Mouse (Mus musculus) brain, embryonic 14.5 days (tissue): ENCODE data around the gene Ncbp2. TPM values are rescaled to one million over a fixed set of nuclear protein-coding genes. Genes with fewer than 3 reads are reported as not detected.

Experiments used
- DNase-seq: peaks from one replicate; pipeline ENCODE4 v3.0.0-alpha.2; 2011; ENCODE audit warnings: low read depth
- CTCF ChIP-seq: fragments of 200-500 bp; IDR thresholded peaks from 2 replicates; pipeline ENCODE4 v1.5.1; 2012; ENCODE audit warnings: inconsistent platforms, mild to moderate bottlenecking, moderate library complexity, borderline replicate concordance; ENCODE audit not compliant: insufficient read depth, insufficient read length; ENCODE audit errors: extremely low read depth
- POLR2A ChIP-seq: fragments of 200-500 bp; IDR thresholded peaks from 2 replicates; pipeline ENCODE4 v1.6.1; 2012; ENCODE audit warnings: mild to moderate bottlenecking, inconsistent platforms, borderline replicate concordance; ENCODE audit not compliant: poor library complexity, insufficient read depth, insufficient read length, severe bottlenecking; ENCODE audit errors: extremely low read depth
- polyA plus RNA-seq: library from polyadenylated mRNA; depleted of rRNA; stranded (reverse); fragments of >200 nt; gene quantifications from 2 replicates; pipeline ENCODE4 v1.2.3, GENCODE M21; 2012; rRNA removed

Ncbp2 gene
- polyA plus RNA-seq, 1 experiment: 93.8 TPM

DNA sequence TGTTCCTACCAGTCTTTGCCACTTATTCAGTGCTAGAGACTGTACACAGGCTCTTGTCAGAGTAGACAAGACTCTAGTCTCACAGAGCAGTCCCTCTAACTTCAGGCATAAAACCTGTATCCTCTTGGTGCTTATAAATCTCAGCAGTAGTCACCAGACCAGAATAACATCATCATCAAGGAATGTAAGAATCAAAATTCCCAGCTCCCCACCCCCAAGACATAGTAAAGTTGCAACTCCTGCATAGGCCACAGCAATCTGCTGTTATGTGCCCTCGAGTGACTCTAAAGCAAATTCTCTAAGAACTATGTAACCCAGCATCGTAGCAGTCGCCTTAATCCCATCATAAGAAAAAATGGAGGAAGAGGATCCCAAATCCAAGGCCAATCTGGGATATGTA lies 31.2 kb downstream of the Ncbp2 start:
- no peak for TF ChIP-seq POLR2A
- no peak for TF ChIP-seq CTCF
- no peak for DNase-seq

DNA sequence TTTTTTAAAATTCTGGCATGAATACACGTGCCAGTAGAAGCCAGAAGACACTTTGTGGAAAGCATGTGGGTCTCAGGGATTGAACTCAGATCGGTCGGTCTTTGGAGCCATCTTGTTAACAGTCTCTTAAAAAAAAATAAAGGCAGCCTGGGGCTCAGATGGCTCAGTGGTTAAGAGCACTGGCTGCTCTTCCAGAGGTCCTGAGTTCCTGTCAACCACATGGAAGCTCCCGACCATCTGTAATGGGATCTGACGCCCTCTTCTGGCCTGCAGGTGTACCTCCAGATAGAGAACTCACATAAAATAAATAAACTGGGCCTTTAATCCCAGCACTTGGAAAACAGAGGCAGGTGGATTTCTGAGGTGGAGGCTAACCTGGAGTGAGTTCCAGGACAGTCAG lies 32.6 kb downstream of the Ncbp2 start:
- TF ChIP-seq CTCF (peak; percentile 6; the same call in 1 of the 2 replicates), POLR2A (no peak)
- DNase-seq: no peak

DNA sequence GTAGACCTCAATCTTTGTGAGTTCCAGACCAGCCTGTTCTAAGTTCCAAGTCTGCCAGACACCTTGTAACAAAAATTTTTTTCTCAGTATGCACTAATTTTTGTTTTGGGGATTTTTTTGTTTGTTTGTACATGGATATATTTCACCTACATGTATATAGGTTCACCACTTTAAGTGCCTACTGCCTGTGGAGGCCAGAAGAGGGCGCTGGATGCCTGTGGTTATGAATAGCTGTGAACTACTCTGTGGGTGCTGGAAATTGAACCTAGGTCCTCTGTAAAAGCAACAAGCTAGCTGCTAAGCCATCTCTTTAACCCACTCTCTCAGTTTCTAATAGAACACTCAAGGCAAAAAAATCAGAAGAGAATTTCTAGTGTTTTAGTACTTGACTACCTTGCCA lies 43.7 kb downstream of the Ncbp2 start:
- no peak for DNase-seq

DNA sequence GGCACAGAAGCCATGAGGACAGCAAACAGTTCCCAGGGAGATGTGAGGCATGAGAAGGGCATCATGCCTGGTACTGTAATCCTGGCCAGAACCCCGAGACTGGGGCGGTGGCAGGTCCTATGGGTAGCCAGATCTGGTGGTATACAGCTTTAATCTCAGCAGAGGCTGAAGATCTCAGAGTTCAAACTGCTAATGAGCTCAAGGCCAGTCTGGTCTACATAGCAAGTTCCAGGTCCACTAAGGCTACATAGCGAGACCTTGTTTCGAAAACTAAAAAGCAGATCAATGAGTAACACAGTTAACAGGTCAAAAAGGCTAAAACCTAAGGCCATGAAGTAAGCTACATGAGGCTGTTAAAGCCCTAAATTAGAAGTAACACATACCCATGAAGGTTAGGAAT lies 44.9 kb downstream of the Ncbp2 start:
- TF ChIP-seq POLR2A: no peak
- TF ChIP-seq CTCF: no peak
- DNase-seq: no peak

More for the DNA sequence above, 43.7 kb downstream of the Ncbp2 start:
- TF ChIP-seq CTCF (no peak), POLR2A (no peak)

DNA sequence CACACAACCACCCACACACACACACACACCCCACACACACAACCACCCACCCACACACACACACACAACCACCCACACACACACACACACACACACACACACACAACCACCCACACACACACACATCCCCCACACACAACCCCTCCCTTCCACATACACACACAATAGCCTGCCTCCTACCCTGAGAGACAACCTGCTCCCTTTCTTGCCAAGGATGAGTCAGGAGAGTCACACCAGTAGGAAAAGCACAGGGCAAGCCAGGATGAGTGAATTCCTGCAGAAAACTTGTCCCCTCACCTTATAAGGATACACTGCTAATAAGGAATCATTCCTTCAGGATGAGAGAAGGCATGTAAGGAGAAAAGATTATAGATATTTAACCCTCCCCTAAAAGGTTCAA lies 45.6 kb downstream of the Ncbp2 start:
- TF ChIP-seq POLR2A (no peak), CTCF (no peak)
- no peak for DNase-seq

DNA sequence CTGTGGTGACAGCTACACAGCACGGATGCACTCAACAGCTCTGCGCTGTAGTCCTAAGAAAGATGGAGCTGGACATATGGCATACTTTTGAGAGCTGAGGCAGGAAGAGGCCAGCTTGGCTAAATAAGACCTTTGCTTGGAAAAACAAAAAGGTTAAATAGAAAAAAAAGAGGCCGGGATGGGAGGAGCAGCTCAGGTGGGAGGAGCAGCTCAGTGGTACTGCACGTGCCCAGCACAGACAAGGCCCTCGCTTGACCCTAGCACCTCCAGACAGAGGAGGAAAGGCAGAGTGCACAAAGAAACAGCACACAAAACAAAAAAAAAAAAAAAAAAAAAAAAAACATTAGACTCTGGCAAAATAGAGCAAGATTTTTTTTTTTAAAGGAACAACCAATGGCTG lies 48.1 kb downstream of the Ncbp2 start:
- DNase-seq: no peak
- TF ChIP-seq POLR2A (no peak), CTCF (no peak)

DNA sequence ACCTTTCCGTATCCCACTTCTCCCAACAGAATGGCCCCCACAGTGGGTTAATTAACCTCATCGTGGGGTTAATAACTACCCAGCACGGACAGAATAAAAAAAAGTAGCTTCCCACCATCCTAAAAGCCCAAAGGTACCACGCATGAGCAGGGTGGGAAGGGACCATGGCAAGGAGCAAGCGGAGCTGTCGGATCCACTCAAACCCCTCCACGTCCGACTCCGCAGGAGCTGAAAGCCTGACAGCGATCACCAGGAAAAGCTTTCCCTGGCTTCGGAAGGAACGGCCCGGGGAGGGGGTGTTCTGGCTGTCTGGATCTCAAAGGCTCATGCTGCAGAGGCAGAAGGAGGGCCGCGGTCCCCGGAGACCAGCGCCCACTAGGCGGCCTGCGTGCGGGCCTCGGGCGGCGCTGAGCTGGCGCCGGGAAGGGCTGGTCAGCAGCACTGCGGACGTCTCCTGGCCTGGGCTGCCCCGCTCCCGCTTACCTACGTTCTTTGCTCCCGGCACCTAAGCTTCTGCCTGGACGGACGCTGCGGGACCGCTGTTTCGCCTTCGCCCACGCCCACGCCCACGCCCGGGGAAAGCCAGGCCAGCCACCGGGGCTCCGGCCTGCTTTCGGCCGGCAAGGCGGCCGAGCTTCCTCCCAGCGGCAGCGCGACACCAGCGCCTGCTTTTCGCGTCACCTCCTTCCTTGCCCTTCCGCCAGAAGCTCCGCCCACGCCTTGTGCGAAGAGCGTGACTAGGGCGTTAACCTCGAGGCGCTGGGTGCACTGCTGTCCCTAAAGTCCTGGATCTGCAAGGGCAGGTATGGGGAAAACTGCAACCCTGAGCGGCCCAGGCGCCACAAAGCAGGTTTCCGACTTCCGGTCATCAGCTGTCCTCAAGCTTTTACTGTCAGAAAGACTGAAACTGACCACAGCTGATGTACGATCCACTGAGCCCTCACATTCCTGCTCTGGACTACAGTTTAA lies 54.5 kb downstream of the Ncbp2 start, which contains the start of gene Senp5:
Senp5 (minus strand) TSS at position 779 of the 969 bp plus-strand sequence.
- TF ChIP-seq CTCF (no peak), POLR2A (peak; percentile 94)
- DNase-seq: peak; percentile 97

DNA sequence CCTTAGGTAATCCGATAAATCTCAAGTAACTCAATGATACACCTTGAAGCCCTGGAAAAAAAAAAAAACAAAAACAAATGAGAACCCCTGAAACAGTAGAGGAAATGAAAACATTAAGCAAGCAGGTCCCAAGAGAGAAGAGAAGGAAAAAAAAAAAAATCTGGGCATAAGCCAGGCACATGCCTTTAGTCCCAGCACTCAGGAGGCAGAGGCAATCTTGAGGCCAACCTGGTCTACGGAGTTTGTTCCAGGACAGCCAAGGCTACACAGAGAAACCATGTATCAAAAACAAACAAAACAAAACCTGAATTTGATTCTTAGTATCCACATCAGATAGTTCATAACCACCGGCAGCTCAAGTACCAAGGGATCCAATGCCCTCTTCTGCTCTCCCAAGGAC lies 56.4 kb downstream of the Ncbp2 start:
- DNase-seq: no peak

DNA sequence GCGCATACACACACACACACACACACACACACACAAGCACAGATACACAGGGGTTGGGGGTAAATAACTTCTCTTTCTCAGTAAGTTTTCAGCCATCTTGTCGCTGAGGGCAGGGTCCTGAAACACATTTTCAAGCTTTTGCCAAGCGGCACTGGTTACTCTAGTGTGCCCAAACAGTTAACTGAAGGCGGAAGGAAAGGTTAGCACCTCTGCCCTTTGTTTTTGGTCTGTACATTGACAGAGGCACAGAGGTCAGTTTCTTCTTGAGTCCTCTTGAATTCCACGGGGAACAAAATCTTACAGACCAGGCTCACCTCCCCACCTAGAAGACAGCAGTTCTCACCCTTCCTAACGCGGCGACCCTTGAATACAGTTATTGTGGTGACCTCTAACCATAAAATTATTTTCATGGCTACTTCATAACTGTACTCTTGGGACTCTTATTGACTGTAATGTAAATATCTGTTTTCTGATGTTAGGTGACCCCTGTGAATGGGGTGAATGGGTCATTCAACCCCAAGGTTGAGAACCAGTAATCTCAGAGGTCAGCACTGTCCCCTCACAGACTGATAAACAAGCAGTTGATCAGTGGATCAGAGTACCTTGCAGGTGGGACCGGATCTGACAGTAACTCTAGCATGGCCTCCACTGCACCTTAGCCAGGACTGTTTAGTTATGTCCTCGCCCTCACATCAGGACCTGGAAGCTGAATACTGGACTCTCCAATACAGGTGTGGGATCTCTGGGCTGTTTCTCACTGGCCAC lies 60.4 kb downstream of the Ncbp2 start:
- DNase-seq: no peak
- TF ChIP-seq CTCF (no peak), POLR2A (no peak)

More for the DNA sequence above, 56.4 kb downstream of the Ncbp2 start:
- TF ChIP-seq POLR2A: no peak
- TF ChIP-seq CTCF: no peak

DNA sequence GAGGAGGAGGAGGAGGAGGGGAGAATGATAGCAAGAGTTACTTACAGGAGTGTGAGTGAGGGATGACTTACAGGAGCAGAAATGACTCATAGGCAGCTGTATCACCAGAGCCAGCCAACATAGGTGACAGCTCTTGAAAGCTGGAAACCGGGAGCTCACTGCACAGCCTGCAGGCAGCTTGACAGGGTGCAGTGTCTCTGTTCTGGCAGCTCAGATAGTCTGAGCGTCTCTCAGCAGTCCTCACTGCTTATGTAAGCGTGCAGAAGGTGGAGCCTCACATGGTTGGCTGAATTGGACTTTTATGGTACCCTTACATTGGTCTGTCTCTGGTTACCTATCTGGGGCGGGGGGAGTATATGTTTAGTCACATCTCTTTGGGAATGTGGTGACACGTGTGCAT lies 61.6 kb downstream of the Ncbp2 start:
- peak; percentile 9 for DNase-seq
- no peak for TF ChIP-seq POLR2A
- no peak for TF ChIP-seq CTCF

DNA sequence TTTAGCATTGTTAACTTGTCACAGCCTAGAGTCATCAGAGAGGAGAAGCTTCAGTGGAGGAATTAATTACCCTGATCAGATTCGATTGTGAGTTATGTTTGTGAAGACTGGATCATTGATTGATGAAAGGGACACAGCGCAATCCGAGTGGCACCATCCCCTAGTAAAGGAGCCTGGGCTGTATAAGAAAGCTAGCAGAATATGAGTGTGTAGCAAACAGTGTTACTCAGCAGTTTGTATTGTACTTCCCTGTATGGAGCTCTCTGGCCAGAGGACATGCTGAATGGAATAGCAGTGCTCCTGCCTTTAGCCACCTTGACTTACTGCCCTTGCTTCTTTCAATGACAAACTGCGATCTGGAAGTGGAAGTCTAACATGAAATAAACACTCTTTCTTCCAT lies 62.0 kb downstream of the Ncbp2 start:
- TF ChIP-seq POLR2A (no peak), CTCF (no peak)
- no peak for DNase-seq

Other genes starting within 250 kb of the Ncbp2 start
- gene Meltf, start 69.7 kb upstream of the Ncbp2 start, polyA plus RNA-seq: 0.15 and 0.16 TPM in 2 replicates
- gene Pigz, start 14.7 kb upstream of the Ncbp2 start, polyA plus RNA-seq: 0.86 and 1.5 TPM in 2 replicates
- 67.6 and 92.3 TPM in 2 replicates for gene 0610012G03Rik, start within 50 bp of the Ncbp2 start, polyA plus RNA-seq
- gene Senp5, start 54.8 kb downstream of the Ncbp2 start, polyA plus RNA-seq: 18.3 and 23.2 TPM in 2 replicates
- gene Pak2, start 130.8 kb downstream of the Ncbp2 start, polyA plus RNA-seq: 30.7 and 39.0 TPM in 2 replicates
- 74.9 and 103 TPM in 2 replicates for gene Pigx, start 151.2 kb downstream of the Ncbp2 start, polyA plus RNA-seq
- 24.3 and 26.3 TPM in 2 replicates for gene Cep19, start 151.3 kb downstream of the Ncbp2 start, polyA plus RNA-seq
- gene Nrros, start 217.1 kb downstream of the Ncbp2 start, polyA plus RNA-seq: 6.8 and 8.8 TPM in 2 replicates
- gene Bex6, start 231.3 kb downstream of the Ncbp2 start, polyA plus RNA-seq: not detected in 2 replicates